Mouse (Mus musculus) midbrain, postnatal 0 days (tissue): Measurements from ENCODE around the gene Gm49378. TPM values are rescaled to one million over a fixed set of nuclear protein-coding genes. Genes with fewer than 3 reads are reported as not detected.

Experiments
- ATAC-seq: fragments of 200-750 bp; cut with Nextera tagmentation; 2 replicates; pipeline ENCODE4 v1.8.0; 2017; ENCODE audit warnings: moderate number of reproducible peaks, mild to moderate bottlenecking, moderate TSS enrichment, moderate library complexity; ENCODE audit not compliant: low FRiP score
- DNase-seq: peaks from one replicate; pipeline ENCODE4 v3.0.0-alpha.2; 2015; ENCODE audit warnings: low spot score
- H3K27ac ChIP-seq: fragments of 300-500 bp; sonication (generic); 2 replicates; pipeline ENCODE4 v1.5.1; 2014; ENCODE audit warnings: low read depth, mild to moderate bottlenecking, low read length, mixed read lengths
- H3K27me3 ChIP-seq: fragments of 300-500 bp; sonication (generic); 2 replicates; pipeline ENCODE4 v1.6.1; 2014; ENCODE audit warnings: low read length, control low read depth, mixed read lengths; ENCODE audit not compliant: insufficient read depth
- H3K36me3 ChIP-seq: fragments of 300-500 bp; sonication (generic); 2 replicates; pipeline ENCODE4 v1.6.1; 2014; ENCODE audit warnings: low read length, control low read depth, mixed read lengths; ENCODE audit not compliant: insufficient read depth
- H3K4me1 ChIP-seq: fragments of 300-500 bp; sonication (generic); 2 replicates; pipeline ENCODE4 v1.6.1; 2014; ENCODE audit warnings: mild to moderate bottlenecking, control low read depth, antibody characterized with exemption, low read length, mixed read lengths; ENCODE audit not compliant: insufficient read depth
- H3K4me2 ChIP-seq: fragments of 300-500 bp; sonication (generic); 2 replicates; pipeline ENCODE4 v1.6.1; 2014; ENCODE audit warnings: low read depth, mild to moderate bottlenecking, low read length, mixed read lengths; ENCODE audit not compliant: poor library complexity, severe bottlenecking
- H3K4me3 ChIP-seq: fragments of 300-500 bp; sonication (generic); 2 replicates; pipeline ENCODE4 v1.5.1; 2014; ENCODE audit warnings: low read depth, mild to moderate bottlenecking, low read length, moderate library complexity
- H3K9ac ChIP-seq: fragments of 300-500 bp; sonication (generic); replicated peaks from 2 replicates; pipeline ENCODE4 v1.6.1; 2014; ENCODE audit warnings: mild to moderate bottlenecking, low read length, moderate library complexity, mixed read lengths; ENCODE audit not compliant: poor library complexity, severe bottlenecking
- H3K9me3 ChIP-seq: fragments of 300-500 bp; sonication (generic); 2 replicates; pipeline ENCODE4 v1.6.1; 2016; ENCODE audit warnings: low read length, control low read depth
- CTCF ChIP-seq: IDR thresholded peaks from 2 replicates; pipeline ENCODE4 v1.5.1; 2016; ENCODE audit warnings: antibody characterized with exemption, mild to moderate bottlenecking
- WGBS: fragments of 180-500 bp; shearing (Covaris S2); extraction: QIAGEN DNeasy Blood & Tissue Kit; methylation state at CpG from one replicate; pipeline ENCODE4 v1.1.7; 2014; 5-methylcytosine and 5-hydroxymethylcytosine counted together
- polyA plus RNA-seq: library from polyadenylated mRNA; unstranded; fragments of >200 nt; fragmentation: Nextera tagmentation; extraction: Ambion mirVana; gene quantifications from 2 replicates; pipeline ENCODE4 v1.2.1, GENCODE M21; 2015
- total RNA-seq: library from RNA; depleted of rRNA; stranded (reverse); fragments of >200 nt; gene quantifications from 2 replicates; pipeline ENCODE4 v1.2.3, GENCODE M21; 2014

Gm49378 gene
- total and polyA plus RNA-seq, 2 experiments from 2014 or later, result 2.8 to 6.7 TPM

DNA sequence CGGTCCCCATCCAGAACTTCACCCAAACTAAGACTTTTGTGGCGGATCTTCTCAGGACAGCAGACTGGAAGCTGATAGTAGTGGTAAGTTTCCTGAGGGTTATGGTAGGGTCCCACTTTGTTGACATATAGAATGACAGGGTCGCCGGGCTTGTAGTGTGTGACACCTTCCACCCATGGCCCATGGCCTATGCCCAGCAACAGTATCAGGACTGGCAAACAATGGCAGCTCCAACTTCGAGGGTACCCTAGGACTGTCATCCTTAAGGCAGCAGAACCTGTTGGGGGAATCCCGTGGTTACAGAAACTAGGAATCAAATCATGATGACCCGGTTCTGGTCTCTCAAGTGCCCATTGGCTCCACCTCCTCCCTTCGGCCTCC lies 5.0 kb upstream of the Gm49378 start:
- H3K27ac ChIP-seq, result peak overlapping the region; percentile 96
- no peaks in the 10 kb centered on the region for H3K9me3 ChIP-seq
- TF ChIP-seq CTCF, result no peak
- H3K4me2 ChIP-seq, result peak overlapping the region; percentile 77
- peaks cover 24% of the 10 kb centered on the region for H3K36me3 ChIP-seq
- 0 out of 2 replicates have a peak, but pooled peaks cover 6% of the 10 kb centered on the region for H3K4me1 ChIP-seq
- ATAC-seq, result no peak; the same call in 1 of the 2 replicates
- no peak for DNase-seq
- H3K27me3 ChIP-seq, result no peaks in the 10 kb centered on the region
- WGBS, result 19% methylated on average over 8 of the region's 8 CpGs
- peak overlapping the region; percentile 94 for H3K9ac ChIP-seq
- peak overlapping the region; percentile 97 for H3K4me3 ChIP-seq

DNA sequence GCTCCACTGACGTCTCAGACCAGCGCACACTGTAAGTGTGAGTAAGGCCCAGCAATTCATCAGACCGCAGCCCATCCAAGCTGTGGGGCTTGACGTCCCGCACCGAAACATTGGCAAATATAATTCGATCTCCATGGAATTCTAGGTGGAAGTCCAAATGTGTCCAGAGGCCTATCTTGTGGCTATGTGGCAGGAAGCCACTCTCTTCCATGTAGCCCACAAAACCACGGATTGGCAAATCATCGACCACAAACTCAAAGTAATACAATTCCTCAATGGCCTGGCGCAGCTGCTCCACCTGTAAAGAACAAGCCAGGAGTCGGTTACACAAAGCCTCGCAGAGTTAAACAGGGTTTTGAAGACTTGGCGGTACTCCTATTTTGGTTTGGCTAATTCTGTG lies 3.6 kb upstream of the Gm49378 start:
- no peaks in the 10 kb centered on the region for H3K9me3 ChIP-seq
- no peak for ATAC-seq
- no peaks in the 10 kb centered on the region for H3K27me3 ChIP-seq
- no peak overlapping the region for H3K4me2 ChIP-seq
- no peak for DNase-seq
- H3K9ac ChIP-seq, result no peak overlapping the region
- TF ChIP-seq CTCF, result no peak
- H3K36me3 ChIP-seq, result peaks cover 30% of the 10 kb centered on the region
- no peak overlapping the region for H3K27ac ChIP-seq
- H3K4me1 ChIP-seq, result 0 out of 2 replicates have a peak, but pooled peaks cover 6% of the 10 kb centered on the region
- WGBS, result 96% methylated on average over 13 of the region's 13 CpGs
- H3K4me3 ChIP-seq, result no peak overlapping the region

DNA sequence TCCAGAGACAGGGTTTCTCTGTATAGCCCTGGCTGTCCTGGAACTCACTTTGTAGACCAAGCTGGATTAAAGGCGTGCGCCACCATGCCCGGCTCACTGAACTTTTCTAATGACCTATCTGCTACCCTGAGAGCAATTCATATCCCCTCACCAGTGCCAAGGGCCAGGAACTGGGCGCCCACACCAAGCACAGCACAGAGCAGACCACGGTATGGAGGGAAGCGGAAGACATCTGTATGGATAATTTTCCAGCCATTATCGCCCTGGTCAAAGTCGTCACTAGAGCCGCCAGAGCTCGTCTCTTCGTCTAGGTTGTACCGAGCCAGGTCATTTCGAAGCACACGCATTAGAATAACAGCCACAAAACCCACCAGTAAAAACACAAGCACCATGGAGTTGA lies 3.1 kb upstream of the Gm49378 start:
- Histone ChIP-seq H3K9ac (no peak overlapping the region), H3K36me3 (peaks cover 30% of the 10 kb centered on the region), H3K4me3 (no peak overlapping the region), H3K27ac (no peak overlapping the region), H3K9me3 (no peaks in the 10 kb centered on the region), H3K27me3 (no peaks in the 10 kb centered on the region), H3K4me2 (no peak overlapping the region), H3K4me1 (0 out of 2 replicates have a peak, but pooled peaks cover 6% of the 10 kb centered on the region)
- ATAC-seq (no peak), DNase-seq (no peak)
- no peak for TF ChIP-seq CTCF
- WGBS, result 97% methylated on average over 14 of the region's 14 CpGs

DNA sequence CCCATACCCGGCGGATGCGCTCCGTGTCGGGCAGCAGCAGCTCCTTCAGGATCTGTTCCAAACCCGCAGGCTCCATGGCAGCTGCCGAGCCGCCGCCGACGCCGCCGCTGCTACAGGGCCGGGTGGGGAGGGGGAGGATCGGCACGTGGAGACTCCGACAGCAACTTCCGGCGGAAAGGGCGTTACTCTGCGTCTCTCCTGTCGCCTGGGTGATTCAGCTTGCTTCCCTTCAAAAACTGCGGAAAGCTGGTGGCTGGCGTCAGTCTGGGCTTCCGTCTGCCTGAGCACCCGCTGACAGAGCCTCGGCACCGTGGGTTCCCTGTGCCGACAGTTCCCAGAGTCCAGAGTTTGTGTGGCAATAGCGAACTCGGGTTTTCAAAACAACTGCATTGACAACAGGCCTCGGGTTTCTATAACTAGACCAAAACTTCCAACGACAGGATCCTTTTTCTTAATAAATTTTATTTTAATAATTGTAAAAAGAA lies 2.1 kb downstream of the Gm49378 start, which contains the start of gene Ipo4:
Ipo4 (minus strand) TSS at position 435 of the 485 bp plus-strand sequence.
- TF ChIP-seq CTCF, result no peak
- Histone ChIP-seq H3K4me2 (peak within 1 kb of the TSS; percentile 91), H3K9ac (peak within 1 kb of the TSS; percentile 80), H3K4me3 (peak within 1 kb of the TSS; percentile 71), H3K27ac (peak within 1 kb of the TSS; percentile 63), H3K36me3 (peaks cover 56% of the 10 kb centered on the region), H3K27me3 (no peaks in the 10 kb centered on the region), H3K4me1 (peaks cover 6% of the 10 kb centered on the region; the same call in 1 of the 2 replicates), H3K9me3 (no peaks in the 10 kb centered on the region)
- DNase-seq (peak; percentile 95), ATAC-seq (peak; percentile 88)
- WGBS, result 2% methylated on average over 33 of the region's 33 CpGs

DNA sequence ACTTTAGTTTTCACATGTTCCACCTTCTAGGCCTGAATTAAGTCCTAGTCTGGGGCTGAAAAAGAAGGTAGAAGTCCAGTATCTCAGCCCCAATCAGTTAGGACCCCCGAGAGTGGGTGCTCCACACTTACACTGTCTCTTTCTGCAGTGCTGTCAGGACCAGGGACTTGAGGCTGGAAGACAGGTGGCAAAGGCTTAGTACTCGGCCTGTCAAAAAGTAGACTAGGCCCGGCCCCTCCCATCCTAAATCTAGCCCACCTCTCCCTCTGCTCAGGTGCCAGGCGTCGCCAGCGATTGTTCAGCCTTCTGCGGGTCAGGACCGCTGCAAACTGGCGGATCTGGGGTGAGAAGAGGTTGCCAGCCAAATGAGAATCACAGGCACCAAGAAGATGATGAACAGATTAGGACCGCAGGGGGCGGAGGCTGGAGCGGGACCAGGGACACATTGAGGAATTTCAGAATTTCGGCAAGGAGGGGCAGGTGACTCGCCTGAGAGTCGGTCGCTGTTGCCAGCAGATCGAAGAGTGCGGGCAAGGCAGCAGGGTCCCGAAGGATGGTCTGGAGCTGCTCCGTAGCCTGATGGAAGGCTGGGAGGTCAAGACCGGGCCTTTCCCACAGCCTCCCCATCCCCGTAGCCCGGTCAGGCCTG lies 2.7 kb downstream of the Gm49378 start:
- Histone ChIP-seq H3K36me3 (peaks cover 56% of the 10 kb centered on the region), H3K4me3 (peak overlapping the region; percentile 71), H3K4me1 (peaks cover 6% of the 10 kb centered on the region; the same call in 1 of the 2 replicates), H3K4me2 (peak overlapping the region; percentile 91), H3K9ac (peak overlapping the region; percentile 80), H3K27ac (peak overlapping the region; percentile 63), H3K27me3 (no peaks in the 10 kb centered on the region), H3K9me3 (no peaks in the 10 kb centered on the region)
- WGBS, result 2% methylated on average over 22 of the region's 23 CpGs
- ATAC-seq (peak; percentile 60), DNase-seq (peak; percentile 37)
- no peak for TF ChIP-seq CTCF

DNA sequence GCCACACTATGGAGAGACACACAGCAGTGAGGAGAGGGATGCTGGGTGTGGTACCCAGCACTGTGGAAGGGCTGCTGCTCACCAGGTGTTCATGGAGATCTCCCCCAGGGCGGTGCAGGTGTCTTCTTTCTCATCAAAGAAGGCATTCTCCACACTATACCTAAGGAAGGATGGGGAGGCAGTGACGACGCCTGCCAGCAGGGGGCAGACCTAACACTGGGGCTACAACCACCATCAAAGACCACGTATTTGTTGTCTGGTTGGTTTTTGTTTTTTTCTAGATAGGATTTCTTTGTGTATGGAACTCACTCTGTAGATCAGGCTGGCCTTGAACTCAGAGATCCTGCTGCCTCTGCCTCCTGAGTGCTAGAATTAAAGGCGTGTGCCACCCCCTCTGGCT lies 8.4 kb downstream of the Gm49378 start:
- 55% methylated on average over 5 of the region's 5 CpGs for WGBS
- ATAC-seq, result no peak
- peaks cover 89% of the 10 kb centered on the region for H3K36me3 ChIP-seq
- H3K9ac ChIP-seq, result no peak overlapping the region
- H3K9me3 ChIP-seq, result no peaks in the 10 kb centered on the region
- no peaks in the 10 kb centered on the region; the same call in 1 of the 2 replicates for H3K4me1 ChIP-seq
- peak; percentile 67 for TF ChIP-seq CTCF
- no peak overlapping the region for H3K27ac ChIP-seq
- H3K27me3 ChIP-seq, result no peaks in the 10 kb centered on the region
- DNase-seq, result no peak
- H3K4me3 ChIP-seq, result no peak overlapping the region
- no peak overlapping the region for H3K4me2 ChIP-seq
